Mouse (Mus musculus) c-Kit-positive CD71-positive TER-119-positive erythroid progenitor cells, embryonic 14.5 days (primary cell): ENCODE measurements around the gene Gm9611.
"Not testable (repeated sequence)": the region's sequence is repeated elsewhere in the genome, so short reads cannot be mapped to it uniquely, and the experiment has no call there.

Source experiments
- DNase-seq: peaks from one replicate; pipeline ENCODE4 v3.0.0-alpha.2; 2013; ENCODE audit warnings: low spot score

Gm9611 gene

DNA sequence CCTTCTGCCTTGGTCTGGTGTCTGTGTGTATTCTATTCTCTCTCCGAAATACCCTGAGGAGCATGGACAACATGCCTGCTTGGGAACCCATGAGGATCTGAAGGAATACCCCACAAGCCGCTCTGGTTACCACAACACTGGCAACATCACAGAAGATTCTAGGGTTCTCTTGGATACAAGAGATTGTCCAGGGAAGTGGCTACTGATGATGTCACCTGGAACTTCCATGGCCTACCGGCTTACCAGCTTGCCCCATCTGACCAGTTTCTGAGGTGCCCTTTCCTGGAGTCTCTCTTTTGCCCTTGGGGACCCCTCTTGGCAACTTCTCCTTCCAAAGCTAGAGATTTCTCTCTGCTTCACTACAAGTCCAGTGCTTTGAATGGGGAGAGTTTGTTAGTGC lies at the start of gene Gm9611:
Gm9611 (minus strand) TSS at position 101 of the 400 bp plus-strand sequence.
- DNase-seq = not testable (repeated sequence)

GRCm38 (mm10) chr14:42309910-42310309 lies 12.8 kb upstream of the Gm9611 start, which contains the start of gene Gm7995:
Gene Gm7995 (plus strand): TSS chr14:42310210.
- DNase-seq = not testable (repeated sequence)

GRCm38 (mm10) chr14:42259948-42260347 lies 37.2 kb downstream of the Gm9611 start, which contains the start of gene Gm17026:
Gene Gm17026 (minus strand): TSS chr14:42260048.
- not testable (repeated sequence) for DNase-seq
